Mouse (Mus musculus): ENCODE results near the gene Popdc3. TPM values are rescaled to one million over a fixed set of nuclear protein-coding genes. Genes with fewer than 3 reads are reported as not detected.
"Not testable (repeated sequence)": the region's sequence is repeated elsewhere in the genome, so short reads cannot be mapped to it uniquely, and the experiment has no call there.

The Popdc3 gene
- polyA plus RNA-seq, 1 experiment from 2014 or later: 1.2 TPM

DNA sequence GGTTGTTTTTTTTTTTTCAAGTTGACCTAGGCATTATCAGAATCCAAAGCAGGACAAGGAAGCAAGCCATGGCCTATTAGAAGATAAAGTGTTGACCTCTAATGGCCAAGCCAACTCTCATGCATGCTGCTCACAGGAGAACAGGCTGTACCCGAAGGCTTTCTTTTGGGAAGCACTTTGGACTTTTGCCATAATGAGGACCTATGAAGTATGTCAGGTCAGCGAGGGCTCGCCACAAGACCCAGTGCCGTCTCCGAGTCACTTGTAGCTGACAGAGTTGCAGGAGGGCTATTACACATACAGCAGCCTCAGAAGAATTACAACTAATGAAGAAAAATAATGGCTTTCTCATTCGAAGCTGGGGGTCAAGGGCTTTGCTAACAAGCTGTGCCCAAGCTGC, 55.5 kb downstream of the Popdc3 start:
- H3K4me1 ChIP-seq: peaks cover 27% of the 10 kb centered on the region
- no peaks in the 10 kb centered on the region for H3K36me3 ChIP-seq
- H3K27ac ChIP-seq: no peak overlapping the region
- no peak overlapping the region for H3K4me3 ChIP-seq
- H3K27me3 ChIP-seq (ENCODE audit: low read depth, poor library complexity, severe bottlenecking): no peaks in the 10 kb centered on the region
- no peaks in the 10 kb centered on the region for H3K9me3 ChIP-seq (replicated peaks)
- no peak for DNase-seq (ENCODE audit: low spot score)
- WGBS: 65% methylated on average over 6 of the region's 6 CpGs

DNA sequence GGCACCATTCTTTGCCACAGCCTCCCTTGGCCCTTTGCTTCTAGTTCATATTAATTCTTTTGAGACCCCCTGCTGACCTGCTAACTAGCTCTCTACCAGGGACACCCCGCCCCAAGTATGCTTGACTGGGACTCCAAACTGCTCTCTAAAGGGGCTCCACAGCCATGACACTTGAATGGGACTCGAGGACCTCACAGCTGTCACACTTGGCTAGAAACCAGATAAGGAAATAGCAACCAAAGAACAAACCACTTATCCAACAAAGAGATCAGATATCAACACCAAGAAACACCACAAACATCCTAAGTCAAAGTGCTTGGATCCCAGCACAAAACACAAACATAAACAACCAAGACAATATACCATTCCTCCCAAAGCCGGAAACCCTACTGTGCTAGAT, 58.4 kb downstream of the Popdc3 start:
- no peak overlapping the region for H3K27ac ChIP-seq
- no peaks in the 10 kb centered on the region for H3K36me3 ChIP-seq
- WGBS: 78% methylated on average over 3 of the region's 3 CpGs
- H3K9me3 ChIP-seq (replicated peaks): no peaks in the 10 kb centered on the region
- H3K4me3 ChIP-seq: no peak overlapping the region
- H3K4me1 ChIP-seq: peaks cover 8% of the 10 kb centered on the region; the same call in 1 of the 2 replicates
- no peak for DNase-seq (ENCODE audit: low spot score)
- H3K27me3 ChIP-seq (ENCODE audit: low read depth, poor library complexity, severe bottlenecking): no peaks in the 10 kb centered on the region

DNA sequence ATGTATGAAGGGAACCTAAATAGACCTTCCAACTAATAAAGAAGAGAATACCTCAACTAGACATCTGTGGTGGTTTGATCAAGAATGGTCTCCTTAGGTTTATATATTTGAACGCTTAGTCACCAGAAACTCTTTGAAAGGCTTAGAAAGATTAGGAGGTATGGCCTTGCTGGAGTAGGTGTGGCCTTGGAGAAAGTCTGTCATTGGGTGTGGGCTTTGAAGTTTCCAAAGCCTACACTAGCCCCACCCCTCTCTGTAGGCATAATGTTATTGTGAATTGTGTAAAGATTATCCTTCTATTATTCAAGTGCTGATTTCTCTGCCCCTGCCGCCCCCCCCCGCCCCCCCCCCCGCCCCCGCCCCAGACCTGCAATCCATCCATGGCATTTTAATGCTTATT, 59.6 kb downstream of the Popdc3 start:
- H3K9me3 ChIP-seq (replicated peaks): no peaks in the 10 kb centered on the region
- 72% methylated on average over 5 of the region's 5 CpGs for WGBS

DNA sequence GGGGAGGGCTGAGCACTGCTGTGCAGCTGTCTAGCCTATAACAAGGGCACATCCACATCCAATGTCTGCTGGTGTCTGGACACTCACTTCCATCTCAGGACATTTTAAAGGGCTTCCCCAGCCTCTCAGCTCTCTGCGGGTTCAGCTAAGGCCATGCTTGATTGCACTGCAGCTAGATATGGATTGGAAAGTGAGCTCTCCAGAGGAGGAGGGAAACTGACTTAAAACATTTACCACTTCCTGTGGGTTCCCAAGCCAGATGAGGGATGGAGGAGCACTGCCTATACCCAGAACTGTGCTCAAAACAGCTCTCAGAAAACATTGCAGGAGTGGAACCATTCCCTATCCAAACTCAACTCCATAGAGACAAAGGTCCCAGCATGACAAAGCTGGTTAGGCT, 82.6 kb downstream of the Popdc3 start:
- no peaks in the 10 kb centered on the region for H3K36me3 ChIP-seq
- H3K4me1 ChIP-seq: peaks cover 3% of the 10 kb centered on the region; the same call in 1 of the 2 replicates
- H3K27me3 ChIP-seq (ENCODE audit: low read depth, poor library complexity, severe bottlenecking): no peaks in the 10 kb centered on the region
- no peak for DNase-seq (ENCODE audit: low spot score)
- no peak overlapping the region for H3K4me3 ChIP-seq
- H3K9me3 ChIP-seq (replicated peaks): no peaks in the 10 kb centered on the region
- H3K27ac ChIP-seq: no peak overlapping the region
- 71% methylated on average over 1 of the region's 1 CpGs for WGBS

More for the DNA sequence above, 59.6 kb downstream of the Popdc3 start:
- no peak overlapping the region for H3K4me3 ChIP-seq
- no peak for DNase-seq (ENCODE audit: low spot score)
- no peak overlapping the region for H3K27ac ChIP-seq
- H3K36me3 ChIP-seq: no peaks in the 10 kb centered on the region
- H3K27me3 ChIP-seq (ENCODE audit: low read depth, poor library complexity, severe bottlenecking): no peaks in the 10 kb centered on the region
- peaks cover 4% of the 10 kb centered on the region; the same call in 1 of the 2 replicates for H3K4me1 ChIP-seq

DNA sequence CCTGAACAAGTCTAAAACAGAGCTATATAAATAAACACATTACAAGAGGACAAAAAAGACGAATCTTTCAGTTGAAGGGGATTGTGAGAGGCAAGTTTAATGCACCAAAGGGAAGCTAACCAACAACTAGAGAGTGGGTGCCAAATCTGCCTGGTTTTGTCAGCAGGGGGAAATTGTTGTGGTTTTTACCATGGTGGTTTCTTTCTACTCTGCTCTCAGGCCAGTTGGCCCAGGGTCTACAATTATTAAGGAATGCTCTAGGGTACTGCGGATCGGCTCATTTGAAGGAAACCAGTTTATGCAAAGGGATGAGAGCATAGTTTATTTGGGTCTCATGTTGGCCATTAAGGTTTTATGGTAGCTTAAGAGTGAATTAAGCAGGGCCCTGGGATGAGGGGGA, 84.2 kb downstream of the Popdc3 start:
- Histone ChIP-seq H3K36me3 (no peaks in the 10 kb centered on the region), H3K4me1 (peaks cover 3% of the 10 kb centered on the region; the same call in 1 of the 2 replicates), H3K27me3 (ENCODE audit: low read depth, poor library complexity, severe bottlenecking) (no peaks in the 10 kb centered on the region), H3K27ac (no peak overlapping the region), H3K9me3 (replicated peaks) (no peaks in the 10 kb centered on the region), H3K4me3 (no peak overlapping the region)
- DNase-seq (ENCODE audit: low spot score): no peak
- WGBS: 87% methylated on average over 3 of the region's 3 CpGs

DNA sequence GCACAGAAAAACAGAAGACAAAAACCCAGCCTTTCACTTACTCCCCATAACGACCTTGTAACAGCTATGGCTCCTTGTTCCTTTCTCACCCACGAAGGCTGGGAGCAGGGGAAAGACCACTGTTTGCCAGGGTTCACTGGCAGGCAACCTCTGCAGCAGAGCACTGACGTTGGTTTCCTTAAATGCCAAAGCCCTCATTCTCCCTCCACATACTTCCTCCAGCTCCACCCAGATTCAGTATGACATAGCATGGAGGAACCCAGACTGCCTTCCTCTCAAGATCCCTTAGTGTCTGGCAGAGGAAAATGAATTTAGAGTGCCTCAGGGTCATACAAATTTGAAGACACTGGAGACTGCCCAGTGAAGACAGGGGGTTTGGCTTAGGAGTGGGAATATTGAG, 98.6 kb downstream of the Popdc3 start:
- no peaks in the 10 kb centered on the region for H3K4me1 ChIP-seq
- H3K9me3 ChIP-seq (replicated peaks): no peaks in the 10 kb centered on the region
- WGBS: 54% methylated on average over 3 of the region's 3 CpGs
- no peak overlapping the region for H3K27ac ChIP-seq
- no peaks in the 10 kb centered on the region for H3K36me3 ChIP-seq
- no peak overlapping the region for H3K4me3 ChIP-seq
- no peaks in the 10 kb centered on the region for H3K27me3 ChIP-seq (ENCODE audit: low read depth, poor library complexity, severe bottlenecking)
- DNase-seq (ENCODE audit: low spot score): no peak

DNA sequence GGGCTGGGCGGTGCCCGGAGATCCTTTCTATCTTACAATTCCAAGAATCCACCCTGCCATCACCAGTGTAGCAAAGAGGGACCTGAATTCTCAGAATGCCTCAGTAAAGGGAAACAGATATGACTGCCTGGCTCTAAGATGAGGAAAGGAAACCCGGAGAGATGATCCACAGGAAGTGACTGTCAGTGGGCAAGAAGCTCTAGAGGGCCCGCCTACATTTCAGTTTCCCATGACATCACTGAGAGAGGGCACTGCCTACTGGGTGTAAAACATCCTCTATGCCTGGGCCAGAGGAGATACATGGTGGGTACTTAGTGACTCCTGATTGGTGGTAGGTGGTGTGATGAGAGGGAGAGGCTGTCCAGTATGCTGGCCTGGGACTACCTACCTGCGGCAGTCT, 99.1 kb downstream of the Popdc3 start:
- H3K9me3 ChIP-seq (replicated peaks): no peaks in the 10 kb centered on the region
- H3K27me3 ChIP-seq (ENCODE audit: low read depth, poor library complexity, severe bottlenecking): no peaks in the 10 kb centered on the region
- DNase-seq (ENCODE audit: low spot score): no peak
- whole genome bisulfite sequencing: 92% methylated on average over 5 of the region's 5 CpGs
- no peaks in the 10 kb centered on the region for H3K36me3 ChIP-seq
- H3K27ac ChIP-seq: no peak overlapping the region
- no peaks in the 10 kb centered on the region for H3K4me1 ChIP-seq
- H3K4me3 ChIP-seq: no peak overlapping the region

DNA sequence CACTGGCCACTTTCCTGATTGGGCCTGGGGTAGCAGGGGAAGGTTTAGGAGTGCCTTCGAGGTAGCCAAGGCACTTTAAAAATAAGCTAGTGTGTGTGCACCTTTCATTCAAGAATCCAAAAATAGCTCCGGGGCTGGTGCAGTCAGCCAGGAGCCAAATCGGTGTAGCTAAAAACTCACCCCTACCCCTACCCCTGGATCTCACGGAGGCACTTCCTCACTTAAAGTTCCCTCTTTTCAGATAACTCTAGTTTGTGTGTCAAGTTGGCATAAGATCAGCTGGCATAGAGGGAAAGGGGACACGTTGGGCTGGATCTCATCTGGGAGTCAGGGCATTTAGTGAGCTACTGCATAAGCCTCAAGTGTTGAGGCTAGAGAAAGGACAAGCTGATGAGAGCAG, 107.8 kb downstream of the Popdc3 start:
- WGBS: 85% methylated on average over 5 of the region's 5 CpGs
- Histone ChIP-seq H3K4me1 (peaks cover 10% of the 10 kb centered on the region; the same call in 1 of the 2 replicates), H3K36me3 (no peaks in the 10 kb centered on the region), H3K27ac (no peak overlapping the region), H3K27me3 (ENCODE audit: low read depth, poor library complexity, severe bottlenecking) (peaks cover 38% of the 10 kb centered on the region), H3K9me3 (replicated peaks) (no peaks in the 10 kb centered on the region), H3K4me3 (no peak overlapping the region)
- DNase-seq (ENCODE audit: low spot score): no peak

DNA sequence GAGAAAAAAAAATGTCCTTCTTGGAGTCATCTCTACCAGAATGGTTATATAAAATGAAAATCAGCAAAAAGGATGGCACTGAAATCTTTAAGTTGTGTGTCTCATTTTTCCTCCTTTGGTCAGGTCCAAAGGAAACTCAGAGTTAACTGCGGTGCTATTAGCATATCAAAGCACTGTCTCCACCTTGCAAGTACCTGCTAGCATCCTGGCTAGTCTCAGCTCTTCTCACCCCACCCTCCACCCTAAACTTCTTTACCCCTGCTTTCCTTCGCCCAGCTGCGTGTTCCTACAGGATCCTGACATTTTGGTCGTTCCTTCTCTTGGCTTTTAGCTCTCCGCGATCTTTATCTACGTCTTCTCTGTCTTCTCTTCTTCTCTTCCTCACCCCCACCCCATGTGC, 110.5 kb downstream of the Popdc3 start:
- no peak overlapping the region for H3K27ac ChIP-seq
- no peaks in the 10 kb centered on the region for H3K36me3 ChIP-seq
- 34% methylated on average over 7 of the region's 7 CpGs for WGBS
- peaks cover 46% of the 10 kb centered on the region for H3K27me3 ChIP-seq (ENCODE audit: low read depth, poor library complexity, severe bottlenecking)
- H3K4me1 ChIP-seq: peaks cover 10% of the 10 kb centered on the region; the same call in 1 of the 2 replicates
- no peaks in the 10 kb centered on the region for H3K9me3 ChIP-seq (replicated peaks)
- DNase-seq (ENCODE audit: low spot score): no peak
- no peak overlapping the region for H3K4me3 ChIP-seq

DNA sequence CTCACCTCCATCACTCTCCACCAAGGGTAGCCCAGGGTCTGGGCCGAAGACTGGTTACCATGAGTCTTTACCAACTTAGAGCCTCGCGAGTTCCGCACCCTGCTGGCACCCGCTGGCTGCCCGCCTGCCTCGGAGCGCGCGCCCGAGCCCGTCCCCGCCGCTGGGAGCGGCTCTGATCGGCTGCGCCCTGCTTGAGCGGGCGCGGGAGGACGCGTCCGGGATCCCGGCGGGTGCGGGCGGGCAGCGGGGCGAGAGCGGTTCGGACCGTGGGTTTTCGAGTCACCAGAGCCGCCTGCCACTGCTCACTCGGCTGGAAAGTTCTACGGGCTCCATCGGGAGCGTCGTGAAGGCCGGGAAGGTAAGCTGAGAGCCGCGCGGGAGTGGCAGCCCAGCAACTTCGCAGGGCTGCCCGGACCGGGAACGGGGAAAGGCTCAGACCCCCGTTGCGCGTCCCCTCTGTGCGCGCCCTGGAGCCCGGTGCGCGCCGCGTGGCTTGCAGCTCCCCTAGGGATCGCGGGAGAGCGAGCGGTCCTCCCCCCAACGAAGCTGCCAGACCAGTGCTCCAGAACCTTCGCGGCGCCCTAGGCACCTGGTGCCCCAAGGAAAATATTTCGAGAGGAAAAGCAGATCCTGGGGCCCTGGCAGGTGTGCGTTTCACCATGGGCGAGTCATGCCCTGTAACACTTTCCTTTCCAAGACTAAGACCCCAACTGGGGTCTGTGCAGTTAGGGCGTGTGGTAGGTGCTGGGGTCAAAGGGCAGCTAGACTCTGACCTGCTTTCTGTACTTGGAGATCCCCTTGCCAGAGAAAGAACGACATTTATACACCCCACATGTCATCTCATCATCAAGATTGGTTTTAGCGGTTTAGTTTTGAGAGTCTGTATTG, 111.6 kb downstream of the Popdc3 start:
- 1% methylated on average over 71 of the region's 71 CpGs for WGBS
- peak overlapping the region; percentile 68 for H3K4me3 ChIP-seq
- H3K36me3 ChIP-seq: no peaks in the 10 kb centered on the region
- peaks cover 46% of the 10 kb centered on the region for H3K27me3 ChIP-seq (ENCODE audit: low read depth, poor library complexity, severe bottlenecking)
- peak; percentile 63 for DNase-seq (ENCODE audit: low spot score)
- H3K4me1 ChIP-seq: peaks cover 10% of the 10 kb centered on the region; the same call in 1 of the 2 replicates
- peak overlapping the region; percentile 83 for H3K27ac ChIP-seq
- H3K9me3 ChIP-seq (replicated peaks): no peaks in the 10 kb centered on the region

DNA sequence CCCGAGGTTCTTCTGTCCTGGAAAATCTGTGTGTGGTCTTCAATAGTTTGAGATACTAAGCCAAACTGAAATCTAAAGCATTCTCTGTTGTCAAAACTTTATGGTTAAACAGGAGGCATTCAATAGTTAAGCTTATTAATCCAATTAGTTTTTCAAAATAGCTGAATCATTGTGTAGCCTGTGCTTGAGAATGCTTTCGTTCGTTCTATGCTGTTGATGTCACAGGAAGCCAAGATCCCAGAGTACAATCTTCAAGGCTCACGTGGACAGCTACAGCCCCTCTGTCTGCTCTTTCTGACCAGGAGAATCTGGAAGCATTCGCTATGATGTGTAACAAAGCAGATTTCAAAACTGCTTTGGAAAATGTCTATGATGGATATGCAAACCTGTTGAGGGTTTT, 112.7 kb downstream of the Popdc3 start:
- Histone ChIP-seq H3K4me1 (peaks cover 10% of the 10 kb centered on the region; the same call in 1 of the 2 replicates), H3K9me3 (replicated peaks) (no peaks in the 10 kb centered on the region), H3K27ac (no peak overlapping the region), H3K27me3 (ENCODE audit: low read depth, poor library complexity, severe bottlenecking) (peaks cover 46% of the 10 kb centered on the region), H3K4me3 (no peak overlapping the region), H3K36me3 (no peaks in the 10 kb centered on the region)
- WGBS: 77% methylated on average over 5 of the region's 5 CpGs
- no peak for DNase-seq (ENCODE audit: low spot score)

DNA sequence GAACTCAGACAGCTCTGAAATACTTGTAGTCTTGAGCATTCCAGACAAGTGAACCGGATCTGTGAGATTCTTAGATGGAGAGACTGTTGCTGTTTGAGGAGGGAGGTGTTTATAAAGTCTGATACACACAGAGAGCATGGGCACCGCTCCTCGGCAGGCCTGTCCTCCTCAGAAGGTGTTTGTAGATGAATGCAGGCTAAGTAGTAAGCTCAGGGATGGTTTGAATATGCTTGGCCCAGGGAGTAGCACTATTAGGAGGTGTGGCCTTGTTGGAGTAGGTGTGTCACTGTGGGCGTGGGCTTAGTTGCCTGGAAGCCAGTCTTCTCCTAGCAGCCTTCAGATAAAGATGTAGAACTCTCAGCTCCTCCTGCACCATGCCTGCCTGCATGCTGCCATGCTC, 114.3 kb downstream of the Popdc3 start:
- peaks cover 39% of the 10 kb centered on the region for H3K27me3 ChIP-seq (ENCODE audit: low read depth, poor library complexity, severe bottlenecking)
- H3K36me3 ChIP-seq: not testable (repeated sequence)

DNA sequence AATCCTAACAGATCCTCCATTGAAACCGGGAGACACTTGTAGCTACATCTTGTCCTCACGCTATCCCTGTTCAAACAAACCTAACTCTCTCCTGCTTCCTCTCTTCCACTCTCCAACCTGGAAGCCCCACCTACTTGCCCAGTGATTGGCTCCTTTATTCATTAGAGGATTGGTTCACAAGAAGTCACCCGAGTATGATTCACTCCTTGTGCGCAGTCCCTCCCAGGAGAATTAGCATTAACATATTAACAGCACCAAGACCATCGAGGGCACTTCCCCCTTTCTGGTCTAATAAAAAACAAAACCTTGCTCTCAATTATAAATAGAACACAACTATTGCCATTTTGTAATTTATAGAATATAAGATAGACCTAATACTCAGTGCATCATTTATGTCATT, 117.2 kb downstream of the Popdc3 start:
- 84% methylated on average over 5 of the region's 5 CpGs for WGBS
- DNase-seq (ENCODE audit: low spot score): no peak
- no peaks in the 10 kb centered on the region for H3K36me3 ChIP-seq
- no peaks in the 10 kb centered on the region for H3K9me3 ChIP-seq (replicated peaks)
- no peak overlapping the region for H3K27ac ChIP-seq
- no peak overlapping the region for H3K4me3 ChIP-seq
- no peaks in the 10 kb centered on the region for H3K4me1 ChIP-seq
- peaks cover 14% of the 10 kb centered on the region for H3K27me3 ChIP-seq (ENCODE audit: low read depth, poor library complexity, severe bottlenecking)

More for the DNA sequence above, 114.3 kb downstream of the Popdc3 start:
- DNase-seq (ENCODE audit: low spot score); H3K9me3 ChIP-seq (replicated peaks); H3K27ac ChIP-seq; H3K4me3 ChIP-seq: not testable (repeated sequence)
- WGBS: 64% methylated on average over 4 of the region's 4 CpGs
- H3K4me1 ChIP-seq: peaks cover 10% of the 10 kb centered on the region; the same call in 1 of the 2 replicates
